Mouse (Mus musculus) retina, postnatal 1 day (tissue): Measurements from ENCODE around the gene Myh7b.

Experiments
- DNase-seq: peaks from one replicate; pipeline ENCODE4 v3.0.0-alpha.2; 2012

Gene Myh7b

GRCm38 (mm10) chr2:155610978-155611377 is at the start of gene Myh7b:
TSS of gene Myh7b (plus strand) at chr2:155611212.
- no peak for DNase-seq

- no peak for DNase-seq
Measured at GRCm38 (mm10) chr2:155562209-155562608, 48.8 kb upstream of the Myh7b start.

- no peak for DNase-seq
Measured at GRCm38 (mm10) chr2:155562934-155563333, 48.1 kb upstream of the Myh7b start.

- no peak for DNase-seq
Measured at GRCm38 (mm10) chr2:155567751-155568150, 43.3 kb upstream of the Myh7b start.

- peak; percentile 7 for DNase-seq
Measured at GRCm38 (mm10) chr2:155569223-155569807, 41.7 kb upstream of the Myh7b start.

- no peak for DNase-seq
Measured at GRCm38 (mm10) chr2:155573001-155573400, 38.0 kb upstream of the Myh7b start.

GRCm38 (mm10) chr2:155573996-155574395 is 37.0 kb upstream of the Myh7b start:
- DNase-seq: no peak

GRCm38 (mm10) chr2:155574700-155575099 is 36.3 kb upstream of the Myh7b start:
- no peak for DNase-seq

GRCm38 (mm10) chr2:155576656-155577055 is 34.4 kb upstream of the Myh7b start:
- no peak for DNase-seq

- DNase-seq: no peak
Measured at GRCm38 (mm10) chr2:155580331-155580730, 30.7 kb upstream of the Myh7b start.

GRCm38 (mm10) chr2:155582384-155582995 is 28.5 kb upstream of the Myh7b start:
- DNase-seq: no peak

- no peak for DNase-seq
Measured at GRCm38 (mm10) chr2:155582996-155583395, 28.0 kb upstream of the Myh7b start.

- peak; percentile 73 for DNase-seq
Measured at GRCm38 (mm10) chr2:155583927-155584530, 27.0 kb upstream of the Myh7b start.

GRCm38 (mm10) chr2:155585082-155585481 is 25.9 kb upstream of the Myh7b start:
- DNase-seq: no peak

- DNase-seq: peak; percentile 8
Measured at GRCm38 (mm10) chr2:155585486-155585885, 25.5 kb upstream of the Myh7b start.

- DNase-seq: no peak
Measured at GRCm38 (mm10) chr2:155588136-155588535, 22.9 kb upstream of the Myh7b start.

GRCm38 (mm10) chr2:155589521-155589920 is 21.5 kb upstream of the Myh7b start:
- no peak for DNase-seq

- no peak for DNase-seq
Measured at GRCm38 (mm10) chr2:155590876-155591275, 20.1 kb upstream of the Myh7b start.

GRCm38 (mm10) chr2:155591676-155592075 is 19.3 kb upstream of the Myh7b start:
- peak; percentile 32 for DNase-seq

GRCm38 (mm10) chr2:155592137-155592853 is 18.7 kb upstream of the Myh7b start, which contains the start of gene Gss:
TSS of gene Gss (minus strand) at chr2:155592810.
- DNase-seq: peak; percentile 99

- no peak for DNase-seq
Measured at GRCm38 (mm10) chr2:155592854-155593283, 18.1 kb upstream of the Myh7b start.

- no peak for DNase-seq
Measured at GRCm38 (mm10) chr2:155595516-155595915, 15.5 kb upstream of the Myh7b start.

GRCm38 (mm10) chr2:155603707-155604106 is 7.3 kb upstream of the Myh7b start:
- no peak for DNase-seq
